Mouse (Mus musculus): ENCODE data around the gene Slfn4. TPM values are rescaled to one million over a fixed set of nuclear protein-coding genes. Genes with fewer than 3 reads are reported as not detected.

Slfn4 gene
- total RNA-seq, 1 experiment from 2014 or later, result 2.4 TPM

Other genes with a start within 250 kb of the Slfn4 start
- 3.2 and 6.4 TPM in 2 replicates for gene Slfn5, start 223.8 kb upstream of the Slfn4 start, total RNA-seq (2017)
- gene Slfn9, start 183.4 kb upstream of the Slfn4 start, total RNA-seq (2017), result 39.6 and 42.1 TPM in 2 replicates
- 22.1 and 24.2 TPM in 2 replicates for gene Slfn8, start 154.4 kb upstream of the Slfn4 start, total RNA-seq (2017)
- 10.6 and 14.9 TPM in 2 replicates for gene Slfn2, start 110.1 kb upstream of the Slfn4 start, total RNA-seq (2017)
- gene Slfn1, start 58.3 kb upstream of the Slfn4 start, total RNA-seq (2017), result not detected in 2 replicates
- gene Slfn3, start 16.1 kb downstream of the Slfn4 start, total RNA-seq (2017), result 34.7 and 39.6 TPM in 2 replicates
- 0.05 TPM in 1 of 2 replicates, not detected in the other for gene Slfn14, start 111.5 kb downstream of the Slfn4 start, total RNA-seq (2017)
- gene Ap2b1, start 123.8 kb downstream of the Slfn4 start, total RNA-seq (2017), result 51.7 and 80.9 TPM in 2 replicates
- 8.2 and 11.5 TPM in 2 replicates for gene Pex12, start 127.4 kb downstream of the Slfn4 start, total RNA-seq (2017)
- not detected in 2 replicates for gene Rasl10b, start 234.0 kb downstream of the Slfn4 start, total RNA-seq (2017)